Mouse (Mus musculus) lung, embryonic 14.5 days (tissue): ENCODE data around the gene Phf21a. TPM values are rescaled to one million over a fixed set of nuclear protein-coding genes. Genes with fewer than 3 reads are reported as not detected.

Experiments
- ATAC-seq: fragments of 200-750 bp; cut with Nextera tagmentation; 2 replicates; pipeline ENCODE4 v1.8.0; 2017; ENCODE audit warnings: mild to moderate bottlenecking, moderate TSS enrichment, moderate library complexity; ENCODE audit not compliant: insufficient read depth
- DNase-seq: peaks from one replicate; pipeline ENCODE4 v3.0.0-alpha.2; 2015
- H3K27ac ChIP-seq: fragments of 300-500 bp; sonication (generic); 2 replicates; pipeline ENCODE4 v1.5.1; 2014; ENCODE audit warnings: low read depth, mild to moderate bottlenecking, moderate library complexity
- H3K27me3 ChIP-seq: fragments of 300-500 bp; sonication (generic); 2 replicates; pipeline ENCODE4 v1.6.1; 2014; ENCODE audit warnings: low read length, control low read depth; ENCODE audit not compliant: insufficient read depth
- H3K36me3 ChIP-seq: fragments of 300-500 bp; sonication (generic); 2 replicates; pipeline ENCODE4 v1.6.1; 2014; ENCODE audit warnings: control low read depth; ENCODE audit not compliant: insufficient read depth
- H3K4me1 ChIP-seq: fragments of 300-500 bp; sonication (generic); 2 replicates; pipeline ENCODE4 v1.6.1; 2014; ENCODE audit warnings: antibody characterized with exemption, control low read depth; ENCODE audit not compliant: insufficient read depth
- H3K4me2 ChIP-seq: fragments of 300-500 bp; sonication (generic); 2 replicates; pipeline ENCODE4 v1.6.1; 2014; ENCODE audit warnings: mild to moderate bottlenecking
- H3K4me3 ChIP-seq: fragments of 300-500 bp; sonication (generic); 2 replicates; pipeline ENCODE4 v1.5.1; 2014; ENCODE audit warnings: low read depth, low read length
- H3K9ac ChIP-seq: fragments of 300-500 bp; sonication (generic); 2 replicates; pipeline ENCODE4 v1.6.1; 2014
- H3K9me3 ChIP-seq: fragments of 300-500 bp; sonication (generic); 2 replicates; pipeline ENCODE4 v1.6.1; 2016; ENCODE audit warnings: low read depth, low read length, control low read depth
- CTCF ChIP-seq: IDR thresholded peaks from 2 replicates; pipeline ENCODE4 v1.5.1; 2016; ENCODE audit warnings: antibody characterized with exemption, low read depth
- WGBS: fragments of 180-500 bp; shearing (Covaris S2); extraction: QIAGEN DNeasy Blood & Tissue Kit; methylation state at CpG from one replicate; pipeline ENCODE4 v1.1.7; 2014; 5-methylcytosine and 5-hydroxymethylcytosine counted together
- polyA plus RNA-seq: library from polyadenylated mRNA; unstranded; fragments of >200 nt; fragmentation: Nextera tagmentation; extraction: Ambion mirVana; gene quantifications from 2 replicates; pipeline ENCODE4 v1.2.1, GENCODE M21; 2014

Gene Phf21a
- polyA plus RNA-seq, 1 experiment from 2014 or later = 26.1 TPM

DNA sequence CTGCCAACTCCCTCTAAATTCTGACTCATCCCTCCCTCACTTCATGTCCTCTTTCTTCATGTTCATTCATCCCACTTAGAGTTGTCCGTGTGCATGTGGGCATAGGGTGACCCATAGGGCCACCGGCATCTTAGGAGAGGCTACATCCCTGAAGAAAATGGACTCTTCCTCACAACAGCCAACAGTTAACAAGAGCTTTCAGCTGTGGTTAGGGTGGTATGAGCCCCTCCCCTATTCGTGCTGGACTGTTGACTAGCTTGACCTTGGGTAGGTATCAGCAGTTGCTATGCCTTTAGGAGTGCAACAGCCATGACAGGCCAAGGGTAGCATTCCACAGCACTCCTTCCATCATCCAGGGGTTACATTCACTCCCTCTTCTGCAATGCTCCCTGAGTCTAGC is 198.6 kb downstream of the Phf21a start:
- DNase-seq (no peak), ATAC-seq (no peak)
- H3K27me3 ChIP-seq = no peaks in the 10 kb centered on the region
- H3K27ac ChIP-seq = no peak overlapping the region
- no peaks in the 10 kb centered on the region for H3K9me3 ChIP-seq
- H3K4me1 ChIP-seq = no peaks in the 10 kb centered on the region
- WGBS = 87% methylated on average over 3 of the region's 3 CpGs
- no peak overlapping the region for H3K4me3 ChIP-seq
- H3K4me2 ChIP-seq = no peak overlapping the region
- TF ChIP-seq CTCF = no peak
- H3K9ac ChIP-seq = no peak overlapping the region
- H3K36me3 ChIP-seq = no peaks in the 10 kb centered on the region

DNA sequence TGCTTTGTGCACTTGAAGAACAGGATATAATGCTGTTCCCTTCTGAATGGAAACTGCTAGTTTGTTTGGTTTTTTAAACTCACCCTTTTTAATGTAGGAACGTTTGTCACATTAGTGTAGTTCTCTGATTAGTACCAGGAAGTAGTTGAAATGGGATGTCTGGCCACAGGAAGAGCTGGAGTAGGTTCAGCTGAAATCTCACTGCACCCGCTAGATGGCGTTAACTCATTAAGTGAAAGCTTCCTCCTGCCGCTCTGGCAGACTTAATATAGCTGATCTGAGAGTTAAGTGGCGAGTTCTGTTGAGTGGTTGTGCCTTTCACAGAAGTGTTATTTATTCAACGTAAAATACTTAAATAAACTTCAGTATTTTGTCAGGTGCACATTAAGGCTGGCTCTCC is 203.5 kb downstream of the Phf21a start:
- Histone ChIP-seq H3K36me3 (no peaks in the 10 kb centered on the region), H3K9ac (no peak overlapping the region), H3K4me3 (no peak overlapping the region), H3K27me3 (no peaks in the 10 kb centered on the region), H3K4me2 (no peak overlapping the region), H3K9me3 (no peaks in the 10 kb centered on the region), H3K27ac (no peak overlapping the region), H3K4me1 (no peaks in the 10 kb centered on the region)
- DNase-seq = peak; percentile 95
- peak; percentile 72 for TF ChIP-seq CTCF
- ATAC-seq = peak; percentile 35; the same call in 1 of the 2 replicates
- WGBS = 5% methylated on average over 6 of the region's 6 CpGs

DNA sequence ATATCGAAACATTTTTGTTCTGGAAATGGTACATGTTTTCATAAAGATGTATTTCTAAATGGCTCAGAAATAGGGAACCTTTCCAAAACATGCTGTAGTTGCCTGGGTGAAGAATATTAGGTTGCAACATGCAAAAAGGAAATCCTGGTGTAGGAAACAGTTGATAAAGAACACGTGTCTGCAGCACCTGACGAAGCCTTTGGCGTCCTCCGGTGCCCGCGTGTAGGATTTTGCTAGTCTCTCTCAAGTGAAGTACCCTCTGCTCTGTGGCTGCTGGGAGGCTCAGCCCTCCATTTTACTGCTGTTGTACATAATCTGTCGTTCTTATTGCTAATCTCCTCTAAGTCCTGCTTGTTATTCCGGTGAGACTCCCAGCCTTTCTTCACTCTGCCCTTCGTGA is 207.0 kb downstream of the Phf21a start:
- H3K4me2 ChIP-seq = no peak overlapping the region
- H3K4me3 ChIP-seq = no peak overlapping the region
- no peak for TF ChIP-seq CTCF
- no peak for DNase-seq
- no peaks in the 10 kb centered on the region for H3K9me3 ChIP-seq
- no peak overlapping the region for H3K9ac ChIP-seq
- no peak for ATAC-seq
- no peaks in the 10 kb centered on the region for H3K27me3 ChIP-seq
- no peak overlapping the region for H3K27ac ChIP-seq
- H3K36me3 ChIP-seq = no peaks in the 10 kb centered on the region
- no peaks in the 10 kb centered on the region for H3K4me1 ChIP-seq
- 73% methylated on average over 10 of the region's 10 CpGs for WGBS

DNA sequence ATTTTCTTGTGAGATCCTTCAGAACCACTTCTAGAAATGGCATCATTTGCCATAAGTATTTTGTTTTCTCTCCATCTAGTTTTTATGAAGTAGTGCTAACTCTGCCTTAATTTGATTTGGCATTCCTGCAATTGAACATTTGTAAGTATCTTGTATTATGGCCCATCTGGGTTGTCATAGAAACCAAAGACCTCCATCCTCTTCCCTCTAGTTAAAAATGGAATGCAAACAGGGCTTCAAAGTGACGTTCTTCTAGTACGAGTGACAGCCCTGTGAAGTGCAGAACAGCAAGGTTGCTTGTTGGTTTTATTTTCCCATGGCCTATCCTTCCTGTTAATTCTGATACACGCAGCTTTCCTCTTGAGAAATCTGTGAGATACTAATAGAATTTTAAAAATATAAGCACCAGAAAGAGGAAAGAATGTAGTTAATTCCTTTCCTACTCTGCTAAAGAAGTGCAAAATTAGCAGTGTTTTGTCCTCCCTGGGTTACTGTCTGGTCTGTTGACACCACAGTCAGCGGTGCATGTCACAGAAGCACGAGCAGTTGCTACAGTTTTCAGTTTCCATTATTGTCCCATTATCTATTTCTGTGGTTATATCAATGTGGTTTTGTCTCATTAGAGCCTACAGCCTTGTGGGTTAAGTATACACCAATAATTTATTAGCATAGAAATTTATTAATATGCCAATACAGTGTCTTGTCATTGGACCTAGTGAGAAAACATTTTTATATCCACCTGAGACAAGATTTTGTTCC is 209.1 kb downstream of the Phf21a start:
- no peak for DNase-seq
- Histone ChIP-seq H3K4me2 (no peak overlapping the region), H3K4me1 (no peaks in the 10 kb centered on the region), H3K9ac (no peak overlapping the region), H3K9me3 (no peaks in the 10 kb centered on the region), H3K36me3 (no peaks in the 10 kb centered on the region), H3K27me3 (no peaks in the 10 kb centered on the region), H3K27ac (no peak overlapping the region), H3K4me3 (no peak overlapping the region)
- 56% methylated on average over 5 of the region's 5 CpGs for WGBS
- no peak for TF ChIP-seq CTCF
- ATAC-seq = no peak

DNA sequence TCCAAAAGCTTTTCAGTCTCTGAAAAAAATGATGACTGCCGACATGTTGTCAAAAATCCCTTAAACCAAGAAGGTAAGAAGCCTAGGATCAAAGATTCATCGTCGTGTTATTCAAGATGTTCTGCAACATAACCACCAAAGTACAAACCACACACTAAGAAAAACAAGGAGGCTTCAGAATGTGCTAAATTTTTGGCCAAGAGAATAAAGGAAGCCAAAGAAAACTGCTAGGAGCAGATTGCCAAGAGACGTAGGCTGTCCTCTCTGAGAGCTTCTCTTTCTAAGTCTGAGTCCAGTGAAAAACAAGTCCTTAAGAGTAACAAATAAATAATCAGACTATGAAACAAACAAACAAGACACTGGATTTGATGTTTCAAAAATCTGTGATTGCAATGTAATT is 219.6 kb downstream of the Phf21a start:
- DNase-seq = no peak
- Histone ChIP-seq H3K27me3 (no peaks in the 10 kb centered on the region), H3K4me2 (no peak overlapping the region), H3K36me3 (no peaks in the 10 kb centered on the region), H3K4me1 (no peaks in the 10 kb centered on the region), H3K9ac (no peak overlapping the region), H3K27ac (no peak overlapping the region), H3K4me3 (no peak overlapping the region), H3K9me3 (no peaks in the 10 kb centered on the region)
- ATAC-seq = no peak
- no peak for TF ChIP-seq CTCF
- WGBS = 84% methylated on average over 4 of the region's 4 CpGs

DNA sequence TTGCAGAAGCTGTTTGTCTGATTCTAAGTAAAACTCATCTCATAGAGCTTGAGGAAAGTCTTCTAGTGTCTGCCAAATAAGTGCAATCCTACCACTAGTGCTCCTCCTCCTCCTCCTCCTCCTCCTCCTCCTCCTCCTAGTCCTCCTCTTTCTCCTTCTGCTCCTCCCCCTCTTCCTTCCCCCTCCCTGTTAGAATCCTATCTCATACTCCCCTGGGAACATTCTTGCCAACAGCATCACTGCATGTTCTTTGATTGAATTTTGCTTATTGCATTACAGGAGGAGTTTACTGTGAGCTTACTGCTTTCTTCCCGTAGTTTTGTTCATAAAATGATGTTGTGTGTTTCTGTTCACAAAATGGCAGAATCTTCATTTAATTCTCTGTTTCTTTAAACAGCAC is 221.1 kb downstream of the Phf21a start:
- H3K27ac ChIP-seq = no peak overlapping the region
- H3K36me3 ChIP-seq = no peaks in the 10 kb centered on the region
- no peak overlapping the region for H3K4me2 ChIP-seq
- H3K9ac ChIP-seq = no peak overlapping the region
- DNase-seq (no peak), ATAC-seq (no peak)
- H3K27me3 ChIP-seq = no peaks in the 10 kb centered on the region
- H3K4me3 ChIP-seq = no peak overlapping the region
- H3K9me3 ChIP-seq = no peaks in the 10 kb centered on the region
- WGBS = 91% methylated on average over 1 of the region's 1 CpGs
- TF ChIP-seq CTCF = no peak
- H3K4me1 ChIP-seq = no peaks in the 10 kb centered on the region

DNA sequence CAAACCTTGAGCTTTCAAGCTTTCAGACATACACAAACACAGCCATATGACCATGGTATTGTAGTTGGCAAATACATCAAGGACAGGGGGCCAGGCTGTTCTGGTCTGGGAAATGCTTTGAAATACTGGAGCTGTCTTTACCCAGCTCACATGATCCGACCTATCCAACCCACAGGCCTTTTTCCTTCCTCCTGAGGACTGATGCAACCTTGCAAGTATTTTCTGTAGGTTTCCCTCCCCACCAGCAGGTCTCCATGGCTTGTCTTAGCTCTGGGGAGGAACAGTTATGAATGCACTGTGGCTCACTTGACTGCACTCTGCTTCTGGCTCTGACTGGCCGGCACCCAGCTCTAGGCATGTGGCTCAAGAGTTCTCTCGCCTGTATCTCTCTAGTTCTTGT is 223.7 kb downstream of the Phf21a start:
- H3K4me2 ChIP-seq = no peak overlapping the region
- H3K36me3 ChIP-seq = peaks cover 10% of the 10 kb centered on the region; the same call in 1 of the 2 replicates
- no peak overlapping the region for H3K4me3 ChIP-seq
- no peaks in the 10 kb centered on the region for H3K9me3 ChIP-seq
- no peak for ATAC-seq
- WGBS = 62% methylated on average over 3 of the region's 3 CpGs
- no peak for TF ChIP-seq CTCF
- no peak overlapping the region for H3K9ac ChIP-seq
- no peaks in the 10 kb centered on the region for H3K27me3 ChIP-seq
- DNase-seq = no peak
- no peak overlapping the region for H3K27ac ChIP-seq
- no peaks in the 10 kb centered on the region for H3K4me1 ChIP-seq
